8 mouse cellular contexts compared by ENCODE assay signal in genomic region chr3:83055281-83056038, GRCm38 (mm10). TPM values are rescaled to one million over a fixed set of nuclear protein-coding genes. Genes with fewer than 3 reads are reported as not detected.
DNase-seq lines count a peak whose midpoint lies in the region; ATAC-seq lines count a peak whose summit lies in the region.

Plrg1 (plus strand) TSS chr3:83055522.

- H3K4me1 ChIP-seq in hindbrain, embryonic 15.5 days (replicated peaks), result peaks cover 16% of the 10 kb centered on the region

- under 1% methylated on average over 60 of the region's 61 CpGs for WGBS in hindbrain, embryonic 15.5 days

- no peaks in the 10 kb centered on the region for H3K27me3 ChIP-seq in hindbrain, embryonic 15.5 days

- peak; percentile 99 for DNase-seq in T-cell, adult 2 months (ENCODE audit: low spot score)
- DNase-seq in cerebellum, postnatal 36 days, result peak; percentile 99
- DNase-seq in frontal cortex, postnatal 36 days (ENCODE audit: low spot score in 2 of 2), result peak; percentile 97 to 99
- DNase-seq in left cerebral cortex, adult 11 months (ENCODE audit: low spot score), result peak; percentile 94
- DNase-seq in lung, postnatal 4 days, result peak; percentile 99
- DNase-seq in retina, postnatal 7 days (ENCODE audit: low read depth, low spot score), result peak; percentile 97
- peak; percentile 96 for DNase-seq in urinary bladder, adult 2 months (ENCODE audit: low spot score)

- no peaks in the 10 kb centered on the region for H3K9me3 ChIP-seq in hindbrain, embryonic 15.5 days

- H3K27ac ChIP-seq in hindbrain, embryonic 15.5 days (replicated peaks), result peak within 1 kb of the TSS; percentile 71

- H3K4me2 ChIP-seq in hindbrain, embryonic 15.5 days, result peak within 1 kb of the TSS; percentile 69

- peak within 1 kb of the TSS; percentile 71 for H3K4me3 ChIP-seq in hindbrain, embryonic 15.5 days

- ATAC-seq in hindbrain, embryonic 15.5 days (ENCODE audit: low FRiP score, low read depth), result peak; percentile 99

- H3K9ac ChIP-seq in hindbrain, embryonic 15.5 days, result peak within 1 kb of the TSS; percentile 66

- peaks cover 24% of the 10 kb centered on the region for H3K36me3 ChIP-seq in hindbrain, embryonic 15.5 days

RNA-seq across cellular contexts. Expression of gene Plrg1, which starts in this region (rescaled TPM):
- 92.6 and 99.3 TPM in 2 replicates for polyA plus RNA-seq in hindbrain, embryonic 15.5 days (2015; fragmentation: Nextera tagmentation; extraction: Ambion mirVana)
- polyA plus RNA-seq in urinary bladder, adult 2 months (2012; rRNA removed), result 47.6 and 52.4 TPM in 2 replicates

Comparison
In these comparisons a context has a peak if more than half of its experiments do, and no peak if none do; other contexts are left out.
1. Peak in every context shown above with its lines: DNase-seq, ATAC-seq, H3K4me3 ChIP-seq and H3K27ac ChIP-seq.